Mouse (Mus musculus) embryonic facial prominence, embryonic 13.5 days (tissue): ENCODE results near the gene Pafah1b1. TPM values are rescaled to one million over a fixed set of nuclear protein-coding genes. Genes with fewer than 3 reads are reported as not detected.
A peak's percentile ranks its signal among the peaks of the same experiment; 100 is the strongest.

Source experiments
- ATAC-seq: fragments of 200-750 bp; cut with Nextera tagmentation; 2 replicates; pipeline ENCODE4 v1.8.0; 2017; ENCODE audit warnings: low read depth; ENCODE audit not compliant: insufficient number of reproducible peaks, insufficient read depth, low FRiP score, low TSS enrichment
- H3K27ac ChIP-seq: fragments of 300-500 bp; sonication (generic); 2 replicates; pipeline ENCODE4 v1.5.1; 2015; ENCODE audit warnings: moderate library complexity, mild to moderate bottlenecking, inconsistent platforms
- H3K27me3 ChIP-seq: fragments of 300-500 bp; sonication (generic); 2 replicates; pipeline ENCODE4 v1.6.1; 2015; ENCODE audit warnings: mild to moderate bottlenecking, inconsistent platforms
- H3K36me3 ChIP-seq: fragments of 300-500 bp; sonication (generic); 2 replicates; pipeline ENCODE4 v1.6.1; 2015; ENCODE audit warnings: mild to moderate bottlenecking, inconsistent platforms
- H3K4me1 ChIP-seq: fragments of 300-500 bp; sonication (generic); 2 replicates; pipeline ENCODE4 v1.6.1; 2015; ENCODE audit warnings: inconsistent platforms
- H3K4me2 ChIP-seq: fragments of 300-500 bp; sonication (generic); 2 replicates; pipeline ENCODE4 v1.6.1; 2015; ENCODE audit warnings: moderate library complexity, mild to moderate bottlenecking, inconsistent platforms
- H3K4me3 ChIP-seq: fragments of 300-500 bp; sonication (generic); 2 replicates; pipeline ENCODE4 v1.5.1; 2015; ENCODE audit warnings: mild to moderate bottlenecking, inconsistent platforms
- H3K9ac ChIP-seq: fragments of 300-500 bp; sonication (generic); 2 replicates; pipeline ENCODE4 v1.6.1; 2015; ENCODE audit warnings: mild to moderate bottlenecking, inconsistent platforms
- H3K9me3 ChIP-seq: fragments of 300-500 bp; sonication (generic); 2 replicates; pipeline ENCODE4 v1.6.1; 2016; ENCODE audit warnings: inconsistent platforms
- WGBS: fragments of 180-500 bp; shearing (Covaris S2); methylation state at CpG from one replicate; pipeline ENCODE4 v1.1.7; 2015; ENCODE audit warnings: mixed read lengths; 5-methylcytosine and 5-hydroxymethylcytosine counted together
- polyA plus RNA-seq: library from polyadenylated mRNA; unstranded; fragments of >200 nt; fragmentation: Nextera tagmentation; extraction: Ambion mirVana; gene quantifications from 2 replicates; pipeline ENCODE4 v1.2.1, GENCODE M21; 2015

The Pafah1b1 gene
- 54.3 and 55.0 TPM in 2 replicates for polyA plus RNA-seq

DNA sequence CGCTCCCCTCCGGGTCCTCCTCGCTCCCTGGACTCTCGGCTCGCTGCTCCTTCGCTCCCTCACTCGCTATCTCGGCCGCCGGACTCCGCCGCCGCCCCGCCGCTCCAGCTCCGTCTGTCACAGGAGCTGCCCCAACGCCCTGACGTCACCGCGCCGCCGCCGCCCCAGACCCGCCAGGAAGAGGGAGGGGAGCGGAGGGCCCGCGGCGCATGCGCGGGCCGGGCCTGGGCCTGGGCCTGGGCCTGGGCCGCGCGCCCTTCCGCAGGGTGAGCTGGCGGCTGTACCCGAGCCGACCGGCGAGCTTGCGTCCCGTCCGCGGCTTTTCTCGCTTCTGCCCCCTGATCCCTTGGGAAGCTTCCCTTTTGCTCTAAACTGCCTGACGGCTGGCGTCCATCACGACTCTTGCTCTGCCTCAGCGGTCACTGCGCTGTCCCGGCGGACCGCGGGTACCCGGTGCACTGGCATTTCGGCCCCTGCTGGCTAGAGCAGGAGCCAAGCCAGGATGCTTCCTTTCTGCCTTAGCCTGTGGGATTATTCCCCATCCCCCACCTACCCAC is at the start of gene Pafah1b1:
Gene Pafah1b1, minus strand, starts transcription at position 436 of the 557 bp plus-strand sequence.
- Histone ChIP-seq H3K27ac (peak within 1 kb of the TSS; percentile 99), H3K4me1 (peaks cover 10% of the 10 kb centered on the region), H3K27me3 (no peaks in the 10 kb centered on the region), H3K9ac (peak within 1 kb of the TSS; percentile 98), H3K9me3 (no peaks in the 10 kb centered on the region), H3K4me2 (peak within 1 kb of the TSS; percentile 82), H3K36me3 (no peaks in the 10 kb centered on the region), H3K4me3 (peak within 1 kb of the TSS; percentile 98)
- under 1% methylated on average over 55 of the region's 56 CpGs for WGBS
- peak; percentile 98 for ATAC-seq

DNA sequence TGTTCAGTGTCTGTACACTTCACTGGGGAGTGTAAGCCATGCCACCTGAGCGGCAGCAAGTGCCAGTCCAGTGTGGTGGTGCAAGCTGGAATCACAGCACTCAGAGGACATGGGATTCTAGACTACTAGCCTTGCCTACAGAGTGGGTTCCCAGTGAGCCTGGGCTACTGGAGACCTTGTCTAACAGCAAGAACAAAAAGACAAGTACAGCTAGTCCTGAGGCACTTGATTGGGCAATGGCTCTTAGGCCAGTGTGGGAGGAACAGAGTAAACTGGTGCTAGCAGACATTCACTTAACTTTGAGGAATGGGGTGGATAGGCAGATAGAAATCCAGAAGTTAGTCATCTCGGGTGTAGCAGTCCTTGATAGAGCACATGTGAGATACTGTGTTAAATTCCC is 47.9 kb upstream of the Pafah1b1 start:
- Histone ChIP-seq H3K4me2 (no peak overlapping the region; the same call in 1 of the 2 replicates), H3K4me3 (no peak overlapping the region), H3K9ac (no peak overlapping the region), H3K9me3 (no peaks in the 10 kb centered on the region), H3K36me3 (peaks cover 42% of the 10 kb centered on the region), H3K27ac (no peak overlapping the region), H3K4me1 (peaks cover 20% of the 10 kb centered on the region), H3K27me3 (no peaks in the 10 kb centered on the region)
- ATAC-seq = no peak
- 87% methylated on average over 2 of the region's 2 CpGs for WGBS

DNA sequence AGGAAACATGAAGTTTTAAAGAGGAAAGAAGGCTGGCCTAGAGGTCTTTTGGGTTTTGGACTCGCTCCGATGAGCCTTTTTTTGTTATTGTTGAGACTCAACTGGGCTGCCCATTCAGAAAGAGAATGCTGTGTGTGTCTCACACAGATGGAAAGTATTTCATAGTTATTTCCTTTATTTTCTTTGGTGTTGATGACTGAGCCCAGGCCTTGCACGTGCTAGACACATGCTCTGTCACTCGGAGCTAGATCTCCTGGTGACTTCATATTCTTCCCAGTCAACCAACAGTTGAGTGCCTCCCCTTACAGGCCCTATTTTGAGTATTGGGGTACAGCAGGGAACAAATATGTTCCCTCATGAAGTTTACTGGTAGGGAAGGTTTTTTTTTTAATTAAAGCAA is 47.2 kb upstream of the Pafah1b1 start:
- Histone ChIP-seq H3K27me3 (no peaks in the 10 kb centered on the region), H3K36me3 (peaks cover 34% of the 10 kb centered on the region), H3K4me2 (peak overlapping the region; percentile 77), H3K4me3 (peak overlapping the region; percentile 91), H3K27ac (peak overlapping the region; percentile 96; the same call in 1 of the 2 replicates), H3K4me1 (peaks cover 20% of the 10 kb centered on the region), H3K9me3 (no peaks in the 10 kb centered on the region), H3K9ac (peak overlapping the region; percentile 91; the same call in 1 of the 2 replicates)
- 57% methylated on average over 4 of the region's 4 CpGs for WGBS
- ATAC-seq = no peak

DNA sequence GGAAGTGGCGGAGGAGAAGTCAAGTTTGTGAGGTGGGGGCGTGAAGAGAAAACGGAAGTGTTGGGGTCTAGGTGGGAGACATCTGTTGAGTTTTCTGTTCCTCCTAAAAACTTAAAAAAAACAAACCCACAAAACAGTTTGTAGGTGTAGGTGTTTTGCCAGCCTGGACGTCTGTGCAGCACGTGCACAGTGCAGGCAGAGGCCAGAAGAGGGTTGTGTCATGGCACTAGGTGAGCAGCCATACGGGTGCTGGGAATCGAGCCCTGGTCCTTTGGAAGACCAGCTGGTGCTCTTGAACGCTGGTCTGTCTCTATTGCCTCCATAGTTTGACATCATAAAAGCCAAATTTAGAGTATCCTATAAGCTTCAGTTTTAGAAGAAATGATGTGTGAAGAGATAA is 46.8 kb upstream of the Pafah1b1 start:
- no peaks in the 10 kb centered on the region for H3K9me3 ChIP-seq
- H3K27me3 ChIP-seq = no peaks in the 10 kb centered on the region
- H3K4me2 ChIP-seq = peak overlapping the region; percentile 77
- no peak for ATAC-seq
- WGBS = 13% methylated on average over 8 of the region's 8 CpGs
- peaks cover 32% of the 10 kb centered on the region for H3K36me3 ChIP-seq
- peak overlapping the region; percentile 91 for H3K9ac ChIP-seq
- peaks cover 20% of the 10 kb centered on the region for H3K4me1 ChIP-seq
- peak overlapping the region; percentile 96 for H3K27ac ChIP-seq
- H3K4me3 ChIP-seq = peak overlapping the region; percentile 91

DNA sequence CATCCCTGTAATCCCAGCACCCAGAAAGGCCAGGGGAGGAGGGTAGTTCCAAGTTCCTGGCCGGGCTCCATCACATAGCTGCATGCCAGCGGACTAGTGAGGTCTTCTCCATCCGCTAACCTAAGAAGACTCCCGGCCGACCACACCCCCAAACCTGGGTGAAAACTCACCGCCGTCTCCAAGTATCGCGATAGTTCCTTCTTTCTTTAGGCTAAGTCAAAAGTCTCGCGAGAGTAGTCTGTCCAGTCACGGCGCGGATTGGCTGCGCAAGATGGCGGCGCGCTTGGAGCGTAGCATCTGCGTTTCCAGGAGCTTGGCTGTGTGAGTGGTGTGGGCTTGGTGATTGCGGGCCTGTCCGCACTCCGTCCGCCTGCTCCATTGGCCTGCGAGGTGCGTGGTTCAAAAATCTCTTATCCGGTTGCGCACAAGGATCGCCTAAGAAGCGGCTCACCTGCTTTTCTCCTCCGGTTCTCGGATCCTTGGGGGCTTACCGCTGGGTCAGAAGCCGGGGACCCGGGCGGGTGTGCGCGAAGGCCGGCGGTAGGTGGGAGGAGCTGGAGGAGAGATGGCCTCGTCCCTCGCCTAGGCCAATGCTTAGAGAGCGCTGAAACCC is 46.2 kb upstream of the Pafah1b1 start, which contains the start of gene Mettl16:
Gene Mettl16, plus strand, starts transcription at position 236 of the 613 bp plus-strand sequence.
- Histone ChIP-seq H3K4me3 (peak within 1 kb of the TSS; percentile 91), H3K27me3 (no peaks in the 10 kb centered on the region), H3K4me2 (peak within 1 kb of the TSS; percentile 77), H3K4me1 (peaks cover 20% of the 10 kb centered on the region), H3K9ac (peak within 1 kb of the TSS; percentile 91), H3K9me3 (no peaks in the 10 kb centered on the region), H3K27ac (peak within 1 kb of the TSS; percentile 96), H3K36me3 (peaks cover 26% of the 10 kb centered on the region)
- peak; percentile 90 for ATAC-seq
- under 1% methylated on average over 43 of the region's 43 CpGs for WGBS

DNA sequence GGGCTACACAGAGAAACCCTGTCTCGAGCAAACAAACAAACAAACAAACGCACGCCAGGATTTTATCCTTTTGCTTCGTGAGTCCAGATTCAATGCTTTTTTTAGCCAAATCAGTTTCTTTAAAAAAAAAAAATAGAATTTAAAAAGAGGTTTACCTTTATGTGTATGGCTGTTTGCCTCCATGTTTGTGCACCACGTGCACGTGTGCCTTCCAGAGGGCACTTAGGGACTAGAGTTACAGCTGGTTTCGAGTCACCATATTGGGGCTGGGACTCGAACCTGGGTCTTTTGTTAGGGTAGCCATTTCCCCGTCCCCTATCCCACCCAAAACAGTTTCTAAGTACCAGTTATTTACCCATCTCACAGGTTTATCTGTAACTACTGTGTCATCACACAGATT is 45.6 kb upstream of the Pafah1b1 start:
- H3K4me1 ChIP-seq = peaks cover 20% of the 10 kb centered on the region
- peak overlapping the region; percentile 91 for H3K4me3 ChIP-seq
- ATAC-seq = 0 out of 2 replicates have a peak, but pooled peaks have one; percentile 15
- H3K9ac ChIP-seq = peak overlapping the region; percentile 91
- 81% methylated on average over 9 of the region's 9 CpGs for WGBS
- H3K27me3 ChIP-seq = no peaks in the 10 kb centered on the region
- peak overlapping the region; percentile 77 for H3K4me2 ChIP-seq
- peak overlapping the region; percentile 96 for H3K27ac ChIP-seq
- peaks cover 20% of the 10 kb centered on the region for H3K36me3 ChIP-seq
- H3K9me3 ChIP-seq = no peaks in the 10 kb centered on the region

DNA sequence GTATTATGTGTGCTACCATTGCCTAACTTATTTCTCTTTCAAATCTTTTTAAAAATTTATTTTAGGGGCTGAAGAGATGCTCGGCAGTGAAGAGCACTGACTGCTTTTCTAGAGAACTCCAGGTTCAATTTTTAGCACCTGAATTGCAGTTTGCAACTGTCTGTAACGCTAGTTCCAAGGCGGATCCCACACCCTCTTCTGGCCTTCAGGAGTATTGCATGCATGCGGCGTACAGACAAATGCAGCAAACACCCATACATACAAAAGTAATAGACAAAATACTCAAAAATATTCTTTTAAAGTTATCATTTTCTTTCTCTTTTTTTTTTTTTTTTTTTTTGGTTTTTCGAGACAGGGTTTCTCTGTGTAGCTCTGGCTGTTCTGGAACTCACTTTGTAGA is 43.6 kb upstream of the Pafah1b1 start:
- H3K9ac ChIP-seq = no peak overlapping the region
- H3K27ac ChIP-seq = no peak overlapping the region
- H3K36me3 ChIP-seq = no peaks in the 10 kb centered on the region
- no peaks in the 10 kb centered on the region for H3K27me3 ChIP-seq
- peaks cover 20% of the 10 kb centered on the region for H3K4me1 ChIP-seq
- 35% methylated on average over 6 of the region's 6 CpGs for WGBS
- no peak overlapping the region for H3K4me3 ChIP-seq
- no peaks in the 10 kb centered on the region for H3K9me3 ChIP-seq
- no peak overlapping the region for H3K4me2 ChIP-seq
- ATAC-seq = no peak

DNA sequence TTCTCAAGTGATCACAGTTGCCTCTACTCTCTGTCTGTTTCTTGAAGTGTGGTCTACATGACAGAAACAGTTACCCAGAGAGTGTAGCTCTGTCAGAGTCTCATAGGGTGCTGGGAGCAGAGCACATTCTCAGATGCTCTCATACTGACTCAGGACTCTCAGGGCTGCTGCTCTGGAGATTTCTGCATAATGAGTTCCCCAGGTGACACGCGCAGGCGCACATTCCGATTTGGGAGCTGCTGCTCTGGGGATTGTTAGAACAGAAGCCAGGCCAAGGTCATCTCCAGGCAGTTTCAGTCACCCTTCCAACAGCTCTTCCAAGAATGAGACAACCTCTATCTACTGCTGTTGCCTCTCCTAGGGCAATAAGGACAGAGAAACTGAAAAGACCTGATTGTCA is 43.0 kb upstream of the Pafah1b1 start:
- Histone ChIP-seq H3K4me3 (no peak overlapping the region), H3K4me1 (peaks cover 16% of the 10 kb centered on the region), H3K9me3 (no peaks in the 10 kb centered on the region), H3K4me2 (no peak overlapping the region), H3K27me3 (no peaks in the 10 kb centered on the region), H3K27ac (no peak overlapping the region), H3K36me3 (no peaks in the 10 kb centered on the region), H3K9ac (no peak overlapping the region)
- no peak for ATAC-seq
- WGBS = 91% methylated on average over 4 of the region's 4 CpGs

DNA sequence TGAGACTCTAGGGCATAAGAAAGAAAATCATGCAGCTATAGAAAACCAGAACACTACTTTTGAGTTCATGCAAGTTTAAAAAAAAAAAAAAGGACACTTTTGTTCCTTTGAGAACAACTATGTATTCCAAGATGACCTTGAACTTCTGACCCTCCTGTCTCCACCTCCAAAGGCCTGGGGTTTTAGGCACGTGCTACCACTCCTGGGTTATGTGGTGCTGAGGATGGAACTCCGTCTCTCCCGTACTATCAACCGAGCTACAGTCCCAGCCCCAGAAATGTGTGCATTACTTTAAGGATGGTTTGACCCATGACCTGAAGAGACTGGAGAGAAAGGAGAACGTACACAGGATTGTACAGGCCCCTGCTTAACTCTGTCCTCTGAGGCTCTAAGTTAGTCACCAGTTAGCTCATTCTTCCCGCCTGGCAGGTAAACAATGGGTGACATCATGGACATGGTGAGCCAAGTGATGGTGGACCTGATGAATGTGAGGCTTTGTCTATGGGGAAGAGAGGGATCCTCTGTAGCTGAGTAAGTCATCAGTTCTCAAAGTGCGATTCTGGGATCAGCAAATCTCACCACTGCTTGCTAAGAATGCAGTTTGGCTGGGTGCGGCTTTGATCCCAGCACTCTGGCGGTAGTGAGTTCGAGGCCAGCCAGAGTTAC is 39.6 kb upstream of the Pafah1b1 start:
- 75% methylated on average over 10 of the region's 10 CpGs for WGBS
- Histone ChIP-seq H3K4me1 (no peaks in the 10 kb centered on the region), H3K36me3 (no peaks in the 10 kb centered on the region), H3K4me2 (no peak overlapping the region), H3K9me3 (no peaks in the 10 kb centered on the region), H3K27ac (no peak overlapping the region), H3K4me3 (no peak overlapping the region), H3K27me3 (no peaks in the 10 kb centered on the region), H3K9ac (no peak overlapping the region)
- ATAC-seq = no peak

DNA sequence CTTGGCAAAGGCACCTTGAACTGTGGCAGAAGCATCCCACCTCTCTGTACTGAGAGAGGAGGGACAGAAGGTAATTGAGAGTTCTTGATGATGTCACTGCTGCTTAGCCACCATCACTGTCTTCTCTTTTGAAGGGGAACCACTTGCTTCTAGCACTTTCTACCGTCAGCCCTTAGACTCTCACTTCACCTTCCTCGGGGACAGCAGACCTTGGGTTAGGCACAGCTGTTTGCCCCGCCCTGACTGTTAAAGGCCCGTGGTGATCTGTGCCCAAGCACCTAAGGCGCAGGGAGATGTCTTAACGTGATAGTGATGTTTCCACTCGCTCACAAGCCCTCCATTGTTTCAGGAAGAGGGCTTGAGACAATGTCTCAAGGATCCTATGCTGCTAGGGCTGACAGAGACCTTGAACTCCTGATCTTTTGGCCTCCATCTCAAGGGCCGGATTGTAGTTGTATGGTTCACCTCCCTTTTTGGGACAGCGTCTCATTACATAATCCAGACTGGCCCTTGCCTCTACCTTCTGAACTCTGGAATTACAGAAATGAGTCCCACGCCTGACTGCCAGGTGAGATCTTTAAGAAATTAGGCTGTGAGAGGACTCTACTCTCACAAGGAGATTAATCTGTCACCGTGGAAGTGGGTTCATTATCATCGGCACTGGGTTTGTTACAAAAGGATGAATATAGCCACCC is 36.7 kb upstream of the Pafah1b1 start:
- 71% methylated on average over 12 of the region's 12 CpGs for WGBS
- Histone ChIP-seq H3K9me3 (no peaks in the 10 kb centered on the region), H3K27ac (no peak overlapping the region), H3K36me3 (no peaks in the 10 kb centered on the region), H3K27me3 (no peaks in the 10 kb centered on the region), H3K9ac (no peak overlapping the region), H3K4me1 (no peaks in the 10 kb centered on the region), H3K4me3 (no peak overlapping the region), H3K4me2 (no peak overlapping the region)
- no peak for ATAC-seq

DNA sequence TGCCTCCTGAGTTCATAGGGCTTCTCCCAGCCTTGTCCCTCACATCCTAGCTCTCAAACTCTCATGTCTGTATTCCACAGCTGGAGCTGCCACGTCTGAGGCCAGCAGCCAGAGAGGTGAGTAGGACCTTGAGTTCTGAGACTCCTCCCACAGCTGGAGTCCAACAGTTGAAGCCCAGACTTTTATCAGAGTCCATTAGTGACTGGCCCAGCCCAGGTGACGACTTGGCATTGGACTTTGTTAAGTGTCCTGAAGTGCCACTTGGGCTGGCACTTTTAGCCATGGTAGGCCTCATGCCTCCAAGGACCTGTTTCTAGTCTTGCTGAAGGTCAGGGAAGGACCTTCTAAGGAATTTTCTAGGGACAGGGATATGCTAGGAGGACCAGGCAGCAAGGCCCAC is 32.2 kb upstream of the Pafah1b1 start:
- Histone ChIP-seq H3K4me2 (no peak overlapping the region), H3K9ac (no peak overlapping the region), H3K27me3 (no peaks in the 10 kb centered on the region), H3K4me3 (no peak overlapping the region), H3K4me1 (no peaks in the 10 kb centered on the region), H3K27ac (no peak overlapping the region), H3K9me3 (no peaks in the 10 kb centered on the region), H3K36me3 (no peaks in the 10 kb centered on the region)
- 58% methylated on average over 2 of the region's 2 CpGs for WGBS
- ATAC-seq = no peak
